10 mouse cellular contexts compared by ENCODE assay signal in genomic region chr6:99191636-99192137, GRCm38 (mm10).
A peak's percentile ranks its signal among the peaks of the same experiment; 100 is the strongest.
DNase-seq lines count a peak whose midpoint lies in the region; ATAC-seq and TF ChIP-seq lines count a peak whose summit lies in the region.
"Had no signal": no experiment of that assay in that cellular context is flagged by ENCODE, and none has a peak within 500 bp of the region (broad histone marks: within the 10 kb centered on the region; RNA-seq: fewer than 3 reads in every experiment).

No protein-coding gene starts in this region.

- no peaks in the 10 kb centered on the region for H3K9me3 ChIP-seq in heart, postnatal 0 days (replicated peaks; ENCODE audit: control insufficient read depth, low read length)
- no peaks in the 10 kb centered on the region for H3K9me3 ChIP-seq in lung, postnatal 0 days (ENCODE audit: low read length)

- H3K27me3 ChIP-seq in heart, postnatal 0 days (ENCODE audit: control insufficient read depth, insufficient read depth, low read length), result no peaks in the 10 kb centered on the region
- H3K27me3 ChIP-seq in lung, postnatal 0 days (replicated peaks; ENCODE audit: insufficient read depth, low read length), result no peaks in the 10 kb centered on the region

- no peaks in the 10 kb centered on the region for H3K36me3 ChIP-seq in heart, postnatal 0 days (replicated peaks; ENCODE audit: control insufficient read depth, insufficient read depth, low read length)
- H3K36me3 ChIP-seq in lung, postnatal 0 days (ENCODE audit: insufficient read depth, low read length), result no peaks in the 10 kb centered on the region

- TF ChIP-seq EP300 in heart, postnatal 0 days (IDR thresholded peaks at IDR 0.05; ENCODE audit: low read depth), result no peak
- peak; percentile 90 for TF ChIP-seq EP300 in lung, postnatal 0 days (IDR thresholded peaks at IDR 0.05)

- H3K4me1 ChIP-seq in heart, postnatal 0 days (ENCODE audit: control insufficient read depth, insufficient read depth), result peaks cover 8% of the 10 kb centered on the region
- peaks cover 6% of the 10 kb centered on the region; the same call in 1 of the 2 replicates for H3K4me1 ChIP-seq in lung, postnatal 0 days (ENCODE audit: insufficient read depth, low read depth, low read length)

- H3K9ac ChIP-seq in heart, postnatal 0 days (replicated peaks; ENCODE audit: low read depth, low read length), result no peak overlapping the region
- H3K9ac ChIP-seq in lung, postnatal 0 days (replicated peaks; ENCODE audit: low read depth), result no peak overlapping the region

- WGBS in heart, postnatal 0 days, result 49% methylated on average over 8 of the region's 8 CpGs
- WGBS in lung, postnatal 0 days, result 49% methylated on average over 8 of the region's 8 CpGs

- ATAC-seq in heart, postnatal 0 days (ENCODE audit: insufficient read depth, low read depth), result no peak
- ATAC-seq in lung, postnatal 0 days, result peak; percentile 86

- TF ChIP-seq CTCF in heart, postnatal 0 days (IDR thresholded peaks at IDR 0.05; ENCODE audit: low read depth), result peak; percentile 24
- peak; percentile 49 for TF ChIP-seq CTCF in lung, postnatal 0 days (IDR thresholded peaks at IDR 0.05)

- H3K4me3 ChIP-seq in heart, postnatal 0 days (ENCODE audit: low read depth, low read length), result no peak overlapping the region
- no peak overlapping the region for H3K4me3 ChIP-seq in lung, postnatal 0 days (ENCODE audit: low read depth, low read length)

- no peak for DNase-seq in heart, postnatal 0 days (ENCODE audit: low spot score)
- no peak for DNase-seq in heart, adult 8-10 months (ENCODE audit: low spot score)
- peak; percentile 35 for DNase-seq in thymus, postnatal 4 days
- no peak for DNase-seq in thymus, postnatal 25 days
- peak; percentile 80 for DNase-seq in lung, postnatal 0 days (ENCODE audit: low spot score)
- DNase-seq in telencephalon, adult 2 months (ENCODE audit: low read depth, low spot score), result peak; percentile 11
- no peak for DNase-seq in natural killer cell, adult 2 months (ENCODE audit: low spot score in 2 of 2)
- no peak for DNase-seq in layer of hippocampus, postnatal 14 days (ENCODE audit: low spot score in 2 of 2)
- DNase-seq: cerebellum, adult 11-12 months; layer of hippocampus, postnatal 36 days had no signal

- H3K27ac ChIP-seq in heart, postnatal 0 days (ENCODE audit: low read depth), result no peak overlapping the region
- H3K27ac ChIP-seq in lung, postnatal 0 days (ENCODE audit: low read length), result peak overlapping the region; percentile 49

- no peak overlapping the region for H3K4me2 ChIP-seq in heart, postnatal 0 days (ENCODE audit: low read depth, low read length)
- H3K4me2 ChIP-seq in lung, postnatal 0 days (replicated peaks; ENCODE audit: low read depth, low read length), result peak overlapping the region; percentile 27

Comparison
In these comparisons a context has a peak if more than half of its experiments do, and no peak if none do; other contexts are left out.
1. DNase-seq: peak in thymus, postnatal 4 days (single experiment), lung, postnatal 0 days (single experiment) and telencephalon, adult 2 months (single experiment); none in heart, postnatal 0 days (single experiment), heart, adult 8-10 months (single experiment), thymus, postnatal 25 days (single experiment), natural killer cell, adult 2 months (0 of 2) and layer of hippocampus, postnatal 14 days (0 of 2).